Comparison of ENCODE assay signal across 8 mouse cellular contexts in the genomic region with DNA sequence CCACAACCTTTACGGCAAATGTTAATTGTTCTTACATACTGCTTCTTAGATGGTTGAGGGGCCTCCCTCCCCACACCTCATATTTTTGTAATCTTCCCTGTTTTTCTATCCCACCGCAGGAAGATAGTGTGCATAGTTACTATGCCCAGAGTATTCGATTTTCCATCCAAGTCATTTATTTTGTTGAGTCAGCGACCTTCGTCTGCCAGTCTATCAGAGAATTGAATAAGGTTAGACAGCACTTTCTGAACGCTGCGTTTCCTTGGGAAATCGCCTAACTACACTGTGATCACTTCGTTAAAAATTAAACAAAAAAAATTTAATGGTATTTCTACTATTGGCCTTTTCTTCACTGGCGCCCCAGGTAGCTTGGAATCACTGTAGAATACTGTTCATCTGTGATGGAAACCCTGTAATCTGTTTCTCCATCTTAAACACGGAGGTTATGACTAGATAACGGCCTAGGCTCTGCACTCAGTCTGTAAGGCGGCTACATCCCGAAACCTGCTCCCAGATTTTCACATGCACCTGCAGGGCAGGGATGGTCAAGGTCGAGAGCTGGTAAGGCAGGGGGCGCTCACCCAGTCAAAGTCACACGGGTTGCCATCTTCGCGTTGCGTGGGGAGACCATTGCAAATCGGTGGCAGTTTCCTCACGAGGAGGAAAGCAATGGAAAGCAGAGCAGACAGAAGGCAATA. TPM values are rescaled to one million over a fixed set of nuclear protein-coding genes. Genes with fewer than 3 reads are reported as not detected.
DNase-seq lines count a peak whose midpoint lies in the region; ATAC-seq lines count a peak whose summit lies in the region.

No protein-coding gene starts in this region.

- ATAC-seq in kidney, embryonic 14.5 days (ENCODE audit: low FRiP score, low TSS enrichment), result peak; percentile 51
- ATAC-seq in forebrain, embryonic 15.5 days (replicated peaks), result peak; percentile 47
- ATAC-seq in liver, embryonic 16.5 days (ENCODE audit: low read depth), result peak; percentile 13

- peak overlapping the region; percentile 99 for H3K4me3 ChIP-seq in kidney, embryonic 14.5 days (ENCODE audit: low read length)
- H3K4me3 ChIP-seq in forebrain, embryonic 15.5 days, result peak overlapping the region; percentile 82
- H3K4me3 ChIP-seq in liver, embryonic 16.5 days (ENCODE audit: low read depth, low read length), result peak overlapping the region; percentile 76

- DNase-seq in kidney, postnatal 14 days, result no peak
- DNase-seq in ZHBTc4 (ENCODE audit: low read depth, low spot score), result peak; percentile 88
- DNase-seq in telencephalon, adult 2 months (ENCODE audit: low read depth, low spot score), result peak; percentile 26
- DNase-seq in right cerebral cortex, adult 18-20 months, result no peak
- DNase-seq in urinary bladder, postnatal 4 days (ENCODE audit: low spot score in 2 of 2), result no peak

- peak overlapping the region; percentile 72 for H3K4me2 ChIP-seq in kidney, embryonic 14.5 days (replicated peaks; ENCODE audit: low read depth, low read length)
- H3K4me2 ChIP-seq in forebrain, embryonic 15.5 days (replicated peaks), result peak overlapping the region; percentile 64
- H3K4me2 ChIP-seq in liver, embryonic 16.5 days (ENCODE audit: low read depth, low read length), result peak overlapping the region; percentile 75

- no peaks in the 10 kb centered on the region for H3K9me3 ChIP-seq in kidney, embryonic 14.5 days (ENCODE audit: control insufficient read depth, low read length)
- H3K9me3 ChIP-seq in forebrain, embryonic 15.5 days, result no peaks in the 10 kb centered on the region
- no peaks in the 10 kb centered on the region for H3K9me3 ChIP-seq in liver, embryonic 16.5 days (replicated peaks; ENCODE audit: control insufficient read depth, low read length)

- peak overlapping the region; percentile 64 for H3K9ac ChIP-seq in kidney, embryonic 14.5 days (ENCODE audit: low read depth, low read length)
- H3K9ac ChIP-seq in forebrain, embryonic 15.5 days (replicated peaks), result peak overlapping the region; percentile 67
- peak overlapping the region; percentile 63 for H3K9ac ChIP-seq in liver, embryonic 16.5 days (ENCODE audit: low read depth, low read length)

- peaks cover 12% of the 10 kb centered on the region; the same call in 1 of the 2 replicates for H3K4me1 ChIP-seq in kidney, embryonic 14.5 days (ENCODE audit: control insufficient read depth, insufficient read depth, low read length)
- peaks cover 25% of the 10 kb centered on the region for H3K4me1 ChIP-seq in forebrain, embryonic 15.5 days
- H3K4me1 ChIP-seq in liver, embryonic 16.5 days (ENCODE audit: control insufficient read depth, low read depth, low read length), result peaks cover 36% of the 10 kb centered on the region

- no peaks in the 10 kb centered on the region for H3K27me3 ChIP-seq in kidney, embryonic 14.5 days (ENCODE audit: control insufficient read depth, insufficient read depth, low read length)
- H3K27me3 ChIP-seq in forebrain, embryonic 15.5 days, result no peaks in the 10 kb centered on the region
- no peaks in the 10 kb centered on the region for H3K27me3 ChIP-seq in liver, embryonic 16.5 days (ENCODE audit: control insufficient read depth, insufficient read depth, low read depth, low read length)

- WGBS in kidney, embryonic 14.5 days, result 11% methylated on average over 22 of the region's 22 CpGs
- 10% methylated on average over 22 of the region's 22 CpGs for WGBS in forebrain, embryonic 15.5 days
- WGBS in liver, embryonic 16.5 days (ENCODE audit: insufficient replicate concordance), result 7% methylated on average over 22 of the region's 22 CpGs

- peaks cover 38% of the 10 kb centered on the region for H3K36me3 ChIP-seq in kidney, embryonic 14.5 days (ENCODE audit: control insufficient read depth, insufficient read depth, low read length)
- H3K36me3 ChIP-seq in forebrain, embryonic 15.5 days, result peaks cover 36% of the 10 kb centered on the region
- H3K36me3 ChIP-seq in liver, embryonic 16.5 days (ENCODE audit: control insufficient read depth, insufficient read depth), result peaks cover 31% of the 10 kb centered on the region

- H3K27ac ChIP-seq in kidney, embryonic 14.5 days (ENCODE audit: low read depth, low read length), result no peak overlapping the region
- peak overlapping the region; percentile 76 for H3K27ac ChIP-seq in forebrain, embryonic 15.5 days (replicated peaks)
- H3K27ac ChIP-seq in liver, embryonic 16.5 days (ENCODE audit: low read length), result peak overlapping the region; percentile 48

RNA-seq across cellular contexts. Expression of a gene that starts 0.4 kb away (rescaled TPM):
- not detected in 2 replicates for polyA plus RNA-seq in kidney, embryonic 14.5 days (2014; fragmentation: Nextera tagmentation; extraction: Ambion mirVana)
- polyA plus RNA-seq in forebrain, embryonic 15.5 days (2015; fragmentation: Nextera tagmentation; extraction: Ambion mirVana), result not detected in 2 replicates
- not detected in 2 replicates for polyA plus RNA-seq in liver, embryonic 16.5 days (2015; fragmentation: Nextera tagmentation; extraction: Ambion mirVana)

RNA-seq across cellular contexts. Expression of a gene that starts 0.8 kb away (rescaled TPM):
- polyA plus RNA-seq in kidney, embryonic 14.5 days (2014; fragmentation: Nextera tagmentation; extraction: Ambion mirVana), result 48.5 and 50.5 TPM in 2 replicates
- polyA plus RNA-seq in forebrain, embryonic 15.5 days (2015; fragmentation: Nextera tagmentation; extraction: Ambion mirVana), result 51.7 and 54.7 TPM in 2 replicates
- 17.1 TPM in 2 replicates for polyA plus RNA-seq in liver, embryonic 16.5 days (2015; fragmentation: Nextera tagmentation; extraction: Ambion mirVana)

RNA-seq across cellular contexts. Expression of a gene that starts 1.5 kb away (rescaled TPM):
- 145 and 163 TPM in 2 replicates for polyA plus RNA-seq in kidney, embryonic 14.5 days (2014; fragmentation: Nextera tagmentation; extraction: Ambion mirVana)
- 198 and 209 TPM in 2 replicates for polyA plus RNA-seq in forebrain, embryonic 15.5 days (2015; fragmentation: Nextera tagmentation; extraction: Ambion mirVana)
- 69.7 and 76.5 TPM in 2 replicates for polyA plus RNA-seq in liver, embryonic 16.5 days (2015; fragmentation: Nextera tagmentation; extraction: Ambion mirVana)

RNA-seq across cellular contexts. Expression of a gene that starts 6.8 kb away (rescaled TPM):
- polyA plus RNA-seq in kidney, embryonic 14.5 days (2014; fragmentation: Nextera tagmentation; extraction: Ambion mirVana), result 404 and 541 TPM in 2 replicates
- 251 and 270 TPM in 2 replicates for polyA plus RNA-seq in forebrain, embryonic 15.5 days (2015; fragmentation: Nextera tagmentation; extraction: Ambion mirVana)
- 66.4 and 73.3 TPM in 2 replicates for polyA plus RNA-seq in liver, embryonic 16.5 days (2015; fragmentation: Nextera tagmentation; extraction: Ambion mirVana)

RNA-seq across cellular contexts. Expression of a gene that starts 18.5 kb away (rescaled TPM):
- 0.24 and 0.31 TPM in 2 replicates for polyA plus RNA-seq in kidney, embryonic 14.5 days (2014; fragmentation: Nextera tagmentation; extraction: Ambion mirVana)
- 0.36 and 0.41 TPM in 2 replicates for polyA plus RNA-seq in forebrain, embryonic 15.5 days (2015; fragmentation: Nextera tagmentation; extraction: Ambion mirVana)
- 0.04 TPM in 2 replicates for polyA plus RNA-seq in liver, embryonic 16.5 days (2015; fragmentation: Nextera tagmentation; extraction: Ambion mirVana)

Comparison
In these comparisons a context has a peak if more than half of its experiments do, and no peak if none do; other contexts are left out.
1. DNase-seq: peak in ZHBTc4 (single experiment) and telencephalon, adult 2 months (single experiment); none in kidney, postnatal 14 days (single experiment), right cerebral cortex, adult 18-20 months (single experiment) and urinary bladder, postnatal 4 days (0 of 2).
2. Peak in every context shown above with its lines, with median percentiles within 50 percentile points of each other: ATAC-seq, H3K4me2 ChIP-seq, H3K4me3 ChIP-seq and H3K9ac ChIP-seq.